Mouse (Mus musculus) intestine, postnatal 0 days (tissue): Measurements from ENCODE around the gene Cblb. TPM values are rescaled to one million over a fixed set of nuclear protein-coding genes. Genes with fewer than 3 reads are reported as not detected.
A peak's percentile ranks its signal among the peaks of the same experiment; 100 is the strongest.

Experiments used
- ATAC-seq: fragments of 200-750 bp; cut with Nextera tagmentation; 2 replicates; pipeline ENCODE4 v1.8.0; 2017; ENCODE audit warnings: mild to moderate bottlenecking, moderate TSS enrichment, moderate library complexity
- H3K27ac ChIP-seq: fragments of 300-500 bp; sonication (generic); 2 replicates; pipeline ENCODE4 v1.5.1; 2014; ENCODE audit warnings: mild to moderate bottlenecking, low read depth, low read length, moderate library complexity
- H3K27me3 ChIP-seq: fragments of 300-500 bp; sonication (generic); replicated peaks from 2 replicates; pipeline ENCODE4 v1.6.1; 2014; ENCODE audit warnings: low read length, mixed read lengths; ENCODE audit not compliant: control insufficient read depth, insufficient read depth
- H3K36me3 ChIP-seq: fragments of 300-500 bp; sonication (generic); 2 replicates; pipeline ENCODE4 v1.6.1; 2014; ENCODE audit warnings: mild to moderate bottlenecking, moderate library complexity; ENCODE audit not compliant: control insufficient read depth, insufficient read depth
- H3K4me1 ChIP-seq: fragments of 300-500 bp; sonication (generic); replicated peaks from 2 replicates; pipeline ENCODE4 v1.6.1; 2014; ENCODE audit warnings: antibody characterized with exemption, low read length, mixed read lengths; ENCODE audit not compliant: control insufficient read depth, insufficient read depth
- H3K4me2 ChIP-seq: fragments of 300-500 bp; sonication (generic); replicated peaks from 2 replicates; pipeline ENCODE4 v1.6.1; 2014; ENCODE audit warnings: low read depth, mild to moderate bottlenecking, moderate library complexity
- H3K4me3 ChIP-seq: fragments of 300-500 bp; sonication (generic); 2 replicates; pipeline ENCODE4 v1.5.1; 2014; ENCODE audit warnings: low read depth, low read length
- H3K9ac ChIP-seq: fragments of 300-500 bp; sonication (generic); 2 replicates; pipeline ENCODE4 v1.6.1; 2014; ENCODE audit warnings: mild to moderate bottlenecking, low read depth, low read length
- H3K9me3 ChIP-seq: fragments of 300-500 bp; sonication (generic); 2 replicates; pipeline ENCODE4 v1.6.1; 2016; ENCODE audit warnings: mixed run types; ENCODE audit not compliant: control insufficient read depth
- CTCF ChIP-seq: sonication (generic); IDR thresholded peaks from 2 replicates; pipeline ENCODE4 v1.5.1; 2016; ENCODE audit warnings: low read depth, mild to moderate bottlenecking, control low read depth, antibody characterized with exemption, moderate library complexity
- WGBS: fragments of 180-500 bp; shearing (Covaris S2); extraction: QIAGEN DNeasy Blood & Tissue Kit; methylation state at CpG from one replicate; pipeline ENCODE4 v1.1.7; 2014; 5-methylcytosine and 5-hydroxymethylcytosine counted together
- polyA plus RNA-seq: library from polyadenylated mRNA; unstranded; fragments of >200 nt; fragmentation: Nextera tagmentation; extraction: Ambion mirVana; gene quantifications from 2 replicates; pipeline ENCODE4 v1.2.1, GENCODE M21; 2015

Cblb gene
- polyA plus RNA-seq, 1 experiment from 2014 or later, result 4.4 TPM

DNA sequence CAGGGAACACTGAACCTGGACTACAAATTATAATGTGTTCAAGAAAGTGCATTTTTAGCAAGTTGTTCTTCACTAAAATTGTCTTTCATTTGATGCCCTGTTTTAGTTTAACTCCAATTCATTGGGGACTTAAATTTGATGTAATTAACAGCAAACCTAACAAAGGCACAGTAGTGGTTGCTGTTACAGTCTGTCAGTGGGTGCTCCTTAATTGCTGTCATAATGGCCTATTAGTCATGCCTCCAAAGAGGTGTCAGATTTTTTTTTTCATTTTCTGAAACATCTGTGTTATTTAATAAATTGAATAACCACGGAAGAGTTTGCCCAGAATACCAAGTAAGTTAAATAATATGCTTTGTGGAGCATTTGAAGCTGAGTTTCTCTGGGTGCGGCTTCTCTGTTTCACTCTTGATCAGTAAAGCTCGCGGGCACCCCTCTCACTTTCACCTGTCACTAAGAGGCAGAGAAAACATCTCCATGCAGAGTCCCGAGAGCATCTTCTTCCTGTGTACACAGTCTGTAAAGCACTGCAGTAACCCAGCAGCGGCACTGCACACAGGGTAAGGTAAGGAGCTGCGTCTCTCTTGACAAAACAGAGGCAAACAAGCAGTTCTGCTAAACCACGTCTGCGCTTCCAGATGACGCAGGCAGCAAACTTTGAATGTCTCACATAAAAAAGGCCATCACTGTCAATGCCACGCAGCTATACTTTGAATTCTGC is 116.1 kb downstream of the Cblb start:
- WGBS, result 87% methylated on average over 11 of the region's 11 CpGs
- Histone ChIP-seq H3K9me3 (no peaks in the 10 kb centered on the region), H3K27ac (no peak overlapping the region), H3K4me3 (no peak overlapping the region), H3K27me3 (no peaks in the 10 kb centered on the region), H3K9ac (no peak overlapping the region), H3K4me2 (no peak overlapping the region), H3K4me1 (no peaks in the 10 kb centered on the region), H3K36me3 (peaks cover 8% of the 10 kb centered on the region; the same call in 1 of the 2 replicates)
- no peak for ATAC-seq
- TF ChIP-seq CTCF, result no peak

DNA sequence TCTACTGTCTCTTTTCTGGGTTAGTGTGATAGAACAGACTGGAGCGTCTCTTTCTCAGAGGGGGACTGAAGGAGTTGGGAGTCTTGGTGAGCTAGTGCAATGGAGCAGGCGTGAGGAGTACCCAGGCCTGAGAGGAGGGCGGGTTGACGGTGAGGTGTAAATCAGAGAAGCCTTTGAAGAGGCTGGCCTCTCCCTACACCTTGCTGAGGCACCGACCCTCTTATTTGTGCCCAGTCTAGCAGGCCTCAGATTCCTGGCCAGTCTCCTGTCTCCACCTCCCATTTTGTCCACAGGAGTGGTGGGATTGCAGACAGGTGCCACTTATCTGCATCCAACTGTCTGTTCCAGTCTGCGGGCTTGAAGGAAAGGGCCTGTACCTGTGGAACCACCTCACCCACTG is 117.0 kb downstream of the Cblb start:
- no peak overlapping the region for H3K27ac ChIP-seq
- no peak for TF ChIP-seq CTCF
- peaks cover 14% of the 10 kb centered on the region for H3K36me3 ChIP-seq
- ATAC-seq, result no peak
- no peak overlapping the region for H3K4me3 ChIP-seq
- H3K4me1 ChIP-seq, result no peaks in the 10 kb centered on the region
- no peak overlapping the region for H3K9ac ChIP-seq
- H3K9me3 ChIP-seq, result no peaks in the 10 kb centered on the region
- H3K27me3 ChIP-seq, result no peaks in the 10 kb centered on the region
- no peak overlapping the region for H3K4me2 ChIP-seq
- 74% methylated on average over 6 of the region's 6 CpGs for WGBS

DNA sequence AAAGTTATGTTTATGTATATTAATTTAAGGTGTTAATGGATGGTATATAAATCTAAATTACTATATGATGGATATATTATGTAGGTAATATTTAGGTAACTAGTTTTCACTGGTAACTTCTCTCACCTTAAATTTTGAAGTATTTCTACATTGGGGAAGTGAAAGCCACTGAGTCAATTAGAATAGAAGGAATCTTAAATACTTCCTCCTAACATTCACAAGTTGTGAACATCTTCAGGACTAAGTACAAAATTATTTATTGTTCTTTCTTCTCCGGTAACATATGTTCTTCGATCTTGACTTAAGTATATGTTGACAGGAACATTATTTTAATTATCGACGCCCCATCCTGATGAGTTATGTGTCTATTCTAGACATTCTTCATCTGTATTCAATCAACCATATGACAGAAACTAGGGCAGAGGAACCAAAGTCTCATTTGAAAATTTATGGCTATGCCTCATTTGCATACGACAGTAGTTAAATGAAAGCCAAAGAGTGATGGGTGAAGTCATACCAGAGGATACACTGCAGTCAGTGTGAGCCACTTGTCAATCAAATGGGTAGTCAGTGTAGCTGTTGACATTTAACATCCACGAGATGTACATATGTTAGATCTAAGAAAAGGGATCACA is 118.2 kb downstream of the Cblb start:
- 90% methylated on average over 6 of the region's 6 CpGs for WGBS
- ATAC-seq, result no peak
- no peaks in the 10 kb centered on the region; the same call in 1 of the 2 replicates for H3K4me1 ChIP-seq

DNA sequence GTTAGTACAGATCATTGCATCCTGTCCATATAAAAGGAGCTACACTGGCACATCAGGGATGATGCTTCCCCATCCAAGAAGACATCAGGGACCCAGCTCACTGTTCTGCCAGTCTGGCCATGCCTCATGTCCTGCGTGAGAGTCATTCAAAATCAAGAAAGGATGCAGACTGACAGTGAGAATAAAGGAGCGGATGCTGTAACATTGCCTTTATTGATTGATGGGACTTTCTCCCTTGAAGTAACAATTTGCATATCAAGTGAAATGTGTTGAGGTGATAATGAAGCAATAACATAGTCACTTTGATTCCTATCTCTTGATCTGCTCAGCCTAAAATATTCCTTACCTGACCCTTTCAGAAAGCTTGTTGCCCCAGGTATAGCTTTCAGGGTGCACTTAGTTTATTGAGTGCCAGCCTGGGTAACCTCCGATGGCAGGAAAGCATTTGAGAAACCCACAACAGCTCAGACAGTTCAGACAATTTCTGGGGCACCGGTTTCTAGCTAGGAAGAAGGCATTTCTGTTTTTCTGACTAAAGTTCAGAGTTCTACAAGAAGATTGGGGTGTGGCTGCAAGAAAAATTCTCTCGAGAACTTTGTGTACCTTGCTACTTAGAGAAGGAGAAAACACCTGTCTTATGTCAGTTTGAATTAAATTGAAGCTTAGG is 124.1 kb downstream of the Cblb start:
- 49% methylated on average over 5 of the region's 5 CpGs for WGBS
- no peaks in the 10 kb centered on the region; the same call in 1 of the 2 replicates for H3K4me1 ChIP-seq
- TF ChIP-seq CTCF, result no peak
- H3K27me3 ChIP-seq, result no peaks in the 10 kb centered on the region
- no peak overlapping the region for H3K4me3 ChIP-seq
- no peak overlapping the region for H3K9ac ChIP-seq
- H3K4me2 ChIP-seq, result no peak overlapping the region; the same call in 1 of the 2 replicates
- H3K27ac ChIP-seq, result peak overlapping the region; percentile 51; the same call in 1 of the 2 replicates
- peaks cover 16% of the 10 kb centered on the region for H3K36me3 ChIP-seq
- peak; percentile 59 for ATAC-seq
- no peaks in the 10 kb centered on the region for H3K9me3 ChIP-seq

More for the DNA sequence above, 118.2 kb downstream of the Cblb start:
- Histone ChIP-seq H3K27ac (no peak overlapping the region), H3K4me2 (no peak overlapping the region), H3K4me3 (no peak overlapping the region), H3K36me3 (peaks cover 16% of the 10 kb centered on the region), H3K9ac (no peak overlapping the region), H3K27me3 (no peaks in the 10 kb centered on the region), H3K9me3 (no peaks in the 10 kb centered on the region)
- no peak for TF ChIP-seq CTCF

DNA sequence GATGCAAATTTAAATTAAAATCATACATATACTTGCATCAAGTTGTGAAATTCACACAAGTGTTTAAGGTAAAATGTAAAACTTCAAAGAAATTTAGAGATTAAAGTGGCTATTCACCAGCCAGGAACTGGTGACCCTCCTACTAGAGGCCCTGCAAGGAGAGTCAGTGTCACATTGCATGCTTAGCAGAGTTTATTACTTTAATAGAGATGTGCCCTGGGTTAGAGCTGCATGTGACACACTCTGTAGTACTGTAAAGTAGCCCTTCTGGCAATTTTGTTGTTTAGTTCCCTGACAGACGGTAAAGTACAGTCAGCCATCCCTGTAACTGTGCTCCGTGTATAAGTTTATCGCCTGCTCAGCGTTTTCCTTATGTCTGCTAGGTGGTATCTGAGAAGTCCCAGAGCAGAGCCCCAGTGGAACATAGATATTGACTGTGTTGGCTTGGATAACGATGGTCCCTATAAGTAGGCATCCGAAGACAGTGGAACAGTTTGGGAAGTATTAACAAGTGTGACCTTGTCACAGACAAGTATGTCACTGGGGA is 129.0 kb downstream of the Cblb start:
- Histone ChIP-seq H3K9ac (no peak overlapping the region), H3K4me2 (no peak overlapping the region), H3K4me1 (no peaks in the 10 kb centered on the region), H3K4me3 (no peak overlapping the region), H3K27ac (no peak overlapping the region), H3K36me3 (peaks cover 9% of the 10 kb centered on the region), H3K27me3 (no peaks in the 10 kb centered on the region), H3K9me3 (no peaks in the 10 kb centered on the region)
- TF ChIP-seq CTCF, result no peak
- WGBS, result 82% methylated on average over 6 of the region's 6 CpGs
- no peak for ATAC-seq

DNA sequence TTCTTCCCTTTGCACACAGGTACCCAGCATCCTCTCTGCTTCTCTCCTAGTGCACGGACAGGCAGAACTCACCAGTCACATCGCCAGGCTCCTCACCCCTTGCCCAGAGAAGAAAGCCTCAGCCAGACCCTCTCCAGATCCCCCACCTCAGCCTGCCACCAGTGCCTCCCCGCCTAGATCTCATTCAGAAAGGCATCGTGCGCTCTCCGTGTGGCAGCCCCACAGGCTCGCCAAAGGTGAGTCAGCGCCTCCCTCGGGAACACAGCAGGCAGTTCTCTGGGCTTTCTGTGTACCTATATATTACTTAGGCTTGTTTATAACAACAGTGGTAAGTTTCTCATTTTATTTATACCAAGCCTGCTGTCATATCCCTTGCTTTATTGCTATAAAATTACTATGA is 133.2 kb downstream of the Cblb start:
- H3K4me3 ChIP-seq, result no peak overlapping the region
- no peak overlapping the region for H3K27ac ChIP-seq
- H3K9ac ChIP-seq, result no peak overlapping the region
- H3K9me3 ChIP-seq, result no peaks in the 10 kb centered on the region
- no peak for TF ChIP-seq CTCF
- no peak overlapping the region for H3K4me2 ChIP-seq
- H3K4me1 ChIP-seq, result no peaks in the 10 kb centered on the region
- peaks cover 25% of the 10 kb centered on the region for H3K36me3 ChIP-seq
- WGBS, result 94% methylated on average over 9 of the region's 9 CpGs
- ATAC-seq, result no peak
- H3K27me3 ChIP-seq, result no peaks in the 10 kb centered on the region
